Mouse (Mus musculus) C2C12 (cell line): ENCODE measurements around the gene Actr5.

Experiments used
- CTCF ChIP-seq: IDR thresholded peaks from one replicate; pipeline ENCODE4 v1.5.1; 2011; ENCODE audit not compliant: control insufficient read depth, insufficient read depth, insufficient read length
- FOSL1 ChIP-seq: IDR thresholded peaks from one replicate; pipeline ENCODE4 v1.8.0; 2011; ENCODE audit warnings: mild to moderate bottlenecking, low read length; ENCODE audit not compliant: poor library complexity, insufficient read depth, severe bottlenecking
- MAX ChIP-seq: IDR thresholded peaks from one replicate; pipeline ENCODE4 v1.6.1; 2011; ENCODE audit warnings: mild to moderate bottlenecking, control low read depth
- MYOD1 ChIP-seq: IDR thresholded peaks from one replicate; pipeline ENCODE4 v1.6.1; 2011; ENCODE audit warnings: low read depth; ENCODE audit not compliant: control insufficient read depth, insufficient read length
- MYOG ChIP-seq: IDR thresholded peaks from one replicate; pipeline ENCODE4 v1.6.1; 2011; ENCODE audit not compliant: control insufficient read depth, insufficient read length; ENCODE audit errors: extremely low read depth
- USF1 ChIP-seq: IDR thresholded peaks from one replicate; pipeline ENCODE4 v1.6.1; 2011; ENCODE audit warnings: low read depth, mild to moderate bottlenecking, control low read depth, moderate library complexity

- TF ChIP-seq CTCF (no peak), USF1 (no peak), MAX (no peak), MYOD1 (no peak), FOSL1 (no peak), MYOG (no peak)
Measured at GRCm38 (mm10) chr2:158674131-158674530, 49.4 kb downstream of the Actr5 start.
